19 mouse cellular contexts compared by ENCODE assay signal in genomic region chr4:89527966-89528365, GRCm38 (mm10).
DNase-seq lines count a peak whose midpoint lies in the region; ATAC-seq and TF ChIP-seq lines count a peak whose summit lies in the region.
"Had no signal": no experiment of that assay in that cellular context is flagged by ENCODE, and none has a peak within 500 bp of the region (broad histone marks: within the 10 kb centered on the region; RNA-seq: fewer than 3 reads in every experiment).

No protein-coding gene starts in this region.

- TF ChIP-seq EP300 in CH12.LX (IDR thresholded peaks at IDR 0.05; ENCODE audit: low read length) = peak; percentile 56; the same call in 1 of the 2 replicates

- H3K27ac ChIP-seq in CH12.LX (ENCODE audit: insufficient read depth, low read depth) = peak overlapping the region; percentile 17
- H3K27ac ChIP-seq: embryonic facial prominence, embryonic 13.5 days; forebrain, embryonic 13.5 days; heart, embryonic 13.5 days; hindbrain, embryonic 15.5 days had no signal

- H3K9ac ChIP-seq in CH12.LX (ENCODE audit: insufficient read depth, low read depth) = peak overlapping the region; percentile 78
- H3K9ac ChIP-seq: embryonic facial prominence, embryonic 13.5 days; forebrain, embryonic 13.5 days; forebrain, postnatal 0 days; heart, embryonic 13.5 days; hindbrain, embryonic 15.5 days had no signal

- no peak for TF ChIP-seq RAD21 in CH12.LX (IDR thresholded peaks at IDR 0.05; ENCODE audit: low read depth, low read length)

- no peaks in the 10 kb centered on the region for H3K9me3 ChIP-seq in CH12.LX (replicated peaks; ENCODE audit: low read length)
- H3K9me3 ChIP-seq: embryonic facial prominence, embryonic 13.5 days; forebrain, embryonic 13.5 days; heart, embryonic 13.5 days; hindbrain, embryonic 15.5 days had no signal

- peaks cover 18 to 77% of the 10 kb centered on the region in 2 experiments for H3K4me1 ChIP-seq in CH12.LX (ENCODE audit: control insufficient read depth in 1 of 2, insufficient read depth in 2 of 2)

- no peaks in the 10 kb centered on the region for H3K27me3 ChIP-seq in CH12.LX (replicated peaks)

- peak; percentile 30; the same call in 1 of the 2 replicates for ATAC-seq in frontal cortex, adult (ENCODE audit: low TSS enrichment)
- no peak for ATAC-seq in megakaryocyte-erythroid progenitor cell, adult 5-6 weeks (replicated peaks; ENCODE audit: low FRiP score, low TSS enrichment, poor library complexity, severe bottlenecking)
- ATAC-seq: CD4-positive, CD25-positive, alpha-beta regulatory T cell, adult 4 months; forebrain, embryonic 13.5 days; forebrain, postnatal 0 days; intestine, embryonic 16.5 days had no signal

- no peak for TF ChIP-seq CTCF in CH12.LX (conservative IDR thresholded peaks at IDR 0.05 in 1 of 2, IDR thresholded peaks at IDR 0.05 in 1 of 2; ENCODE audit: low read depth in 2 of 2, low read length in 2 of 2)

- H3K4me3 ChIP-seq in CH12.LX (replicated peaks in 1 of 3; ENCODE audit: low read depth in 2 of 3, low read length in 2 of 3, poor library complexity in 1 of 3) = no peak overlapping the region
- H3K4me3 ChIP-seq: embryonic facial prominence, embryonic 13.5 days; forebrain, embryonic 13.5 days; heart, embryonic 13.5 days; hindbrain, embryonic 15.5 days had no signal

- no peak for TF ChIP-seq POLR2A in CH12.LX (IDR thresholded peaks at IDR 0.05; ENCODE audit: low read depth, low read length)

- H3K36me3 ChIP-seq in CH12.LX (replicated peaks in 1 of 2; ENCODE audit: control insufficient read depth in 1 of 2, insufficient read depth in 1 of 2, low read length in 1 of 2) = no peaks in the 10 kb centered on the region
- H3K36me3 ChIP-seq: embryonic facial prominence, embryonic 13.5 days; heart, embryonic 13.5 days; hindbrain, embryonic 15.5 days had no signal

- H3K79me2 ChIP-seq in CH12.LX (replicated peaks; ENCODE audit: control insufficient read depth, extremely low read depth, insufficient read depth, poor library complexity, severe bottlenecking) = no peaks in the 10 kb centered on the region

- in situ Hi-C loops in CH12.LX (cut with MboI; ENCODE audit: low pct_ligation_motif_present, low pct_unique_long_range_greater_than_20kb, low sequenced_read_pairs) = loop anchor here (5.0 to 10.0 kb wide), 3 partner anchors 123 to 656 kb away; no protein-coding TSS in a partner anchor

- dilution Hi-C loops in CH12.LX (cut with MboI; ENCODE audit: extremely low pct_ligation_motif_present, extremely low pct_unique_long_range_greater_than_20kb, low sequenced_read_pairs) = no loop called here

- no peak overlapping the region for H3K4me2 ChIP-seq in CH12.LX (ENCODE audit: insufficient read depth, low read depth, poor library complexity, severe bottlenecking)
- H3K4me2 ChIP-seq: embryonic facial prominence, embryonic 13.5 days; forebrain, embryonic 13.5 days; heart, embryonic 13.5 days; hindbrain, embryonic 15.5 days had no signal

- DNase-seq in frontal cortex, postnatal 36 days (ENCODE audit: low spot score in 2 of 2) = no peak
- no peak for DNase-seq in CH12.LX (ENCODE audit: extremely low read depth)
- DNase-seq in adipocyte (ENCODE audit: low spot score) = peak; percentile 48
- DNase-seq in cerebellum, postnatal 10 days = no peak
- no peak for DNase-seq in spleen, postnatal 14 days (ENCODE audit: low spot score in 2 of 2)
- DNase-seq: adrenal gland, postnatal 10 days; cerebellum, adult 11-12 months; cerebellum, adult 9-10 months; cerebellum, postnatal 36 days; forebrain, postnatal 0 days; heart, postnatal 36 days had no signal

TF ChIP-seq in CH12.LX, 34 proteins besides CTCF, POLR2A, EP300 and RAD21:
- no peak for TF ChIP-seq KAT2A (IDR thresholded peaks at IDR 0.05; ENCODE audit: insufficient replicate concordance, low read length)
- no peak for TF ChIP-seq E2F4 (IDR thresholded peaks at IDR 0.05; ENCODE audit: insufficient replicate concordance, low read depth, low read length)
- TF ChIP-seq CHD2 (IDR thresholded peaks at IDR 0.05; ENCODE audit: low read length) = 0 out of 2 replicates have a peak, but pooled peaks have one; percentile 17
- no peak for TF ChIP-seq ZKSCAN1 (IDR thresholded peaks at IDR 0.05; ENCODE audit: borderline replicate concordance, low read depth, low read length)
- no peak for TF ChIP-seq NELFE (IDR thresholded peaks at IDR 0.05; ENCODE audit: low read depth, low read length)
- no peak for TF ChIP-seq MAZ (IDR thresholded peaks at IDR 0.05; ENCODE audit: low read depth, low read length)
- TF ChIP-seq CHD1 (IDR thresholded peaks at IDR 0.05; ENCODE audit: low read depth, low read length) = 0 out of 2 replicates have a peak, but pooled peaks have one; percentile 23
- no peak for TF ChIP-seq GABPA (IDR thresholded peaks at IDR 0.05; ENCODE audit: insufficient replicate concordance, low read depth, low read length)
- no peak for TF ChIP-seq ZMIZ1 (IDR thresholded peaks at IDR 0.05; ENCODE audit: low read depth, low read length)
- TF ChIP-seq HCFC1 (IDR thresholded peaks at IDR 0.05; ENCODE audit: low read depth, low read length) = no peak
- 0 out of 2 replicates have a peak, but pooled peaks have one; percentile 44 for TF ChIP-seq MEF2A (IDR thresholded peaks at IDR 0.05; ENCODE audit: borderline replicate concordance, low read depth, low read length)
- 0 out of 2 replicates have a peak, but pooled peaks have one; percentile 16 for TF ChIP-seq TCF12 (IDR thresholded peaks at IDR 0.05; ENCODE audit: low read depth, low read length)
- TF ChIP-seq POLR2AphosphoS2 (IDR thresholded peaks at IDR 0.05; ENCODE audit: low read depth, low read length) = no peak
- TF ChIP-seq USF2 (conservative IDR thresholded peaks at IDR 0.05; ENCODE audit: low read depth, low read length) = no peak
- peak; percentile 24; the same call in 1 of the 2 replicates for TF ChIP-seq MXI1 (IDR thresholded peaks at IDR 0.05; ENCODE audit: low read depth, low read length)
- TF ChIP-seq ETS1 (conservative IDR thresholded peaks at IDR 0.05; ENCODE audit: low read depth, low read length) = no peak; the same call in 1 of the 2 replicates
- TF ChIP-seq ELF1 (IDR thresholded peaks at IDR 0.05; ENCODE audit: low read depth, low read length) = no peak
- peak; percentile 37; the same call in 1 of the 2 replicates for TF ChIP-seq IRF4 (IDR thresholded peaks at IDR 0.05; ENCODE audit: low read depth, low read length)
- no peak for TF ChIP-seq ZC3H11A (IDR thresholded peaks at IDR 0.05; ENCODE audit: low read depth, low read length)
- no peak for TF ChIP-seq NRF1 (IDR thresholded peaks at IDR 0.05; ENCODE audit: low read depth, low read length)
